Mouse (Mus musculus) spleen, adult 2 months (tissue): ENCODE measurements around the gene Arhgef19. TPM values are rescaled to one million over a fixed set of nuclear protein-coding genes. Genes with fewer than 3 reads are reported as not detected.

Experiments
- DNase-seq, 2 experiments: peaks; one replicate each; pipeline versions ENCODE4 v3.0.0 to v3.0.0-alpha.2; 2012 to 2021; ENCODE audit warnings: low spot score in 2 of 2, low read depth in 1 of 2
- H3K27ac ChIP-seq: fragments of 200-500 bp; 2 replicates; pipeline ENCODE4 v1.5.1; 2012; ENCODE audit warnings: low read length, inconsistent platforms; ENCODE audit not compliant: insufficient read depth
- H3K27me3 ChIP-seq: fragments of 200-500 bp; 2 replicates; pipeline ENCODE4 v1.6.1; 2012; ENCODE audit warnings: mild to moderate bottlenecking, moderate library complexity, low read length, inconsistent platforms; ENCODE audit not compliant: control insufficient read depth, insufficient read depth
- H3K36me3 ChIP-seq: fragments of 200-500 bp; 2 replicates; pipeline ENCODE4 v1.6.1; 2012; ENCODE audit warnings: mild to moderate bottlenecking, low read length, inconsistent platforms; ENCODE audit not compliant: control insufficient read depth, insufficient read depth
- H3K4me1 ChIP-seq: fragments of 200-500 bp; 2 replicates; pipeline ENCODE4 v1.6.1; 2011; ENCODE audit warnings: inconsistent platforms; ENCODE audit not compliant: control insufficient read depth, insufficient read depth, insufficient read length
- H3K4me3 ChIP-seq: fragments of 200-500 bp; 2 replicates; pipeline ENCODE4 v1.5.1; 2011; ENCODE audit warnings: mild to moderate bottlenecking, inconsistent platforms; ENCODE audit not compliant: insufficient read depth, insufficient read length; ENCODE audit errors: extremely low read depth
- CTCF ChIP-seq: fragments of 200-500 bp; IDR thresholded peaks from 2 replicates; pipeline ENCODE4 v1.5.1; 2011; ENCODE audit warnings: mild to moderate bottlenecking, inconsistent platforms; ENCODE audit not compliant: insufficient read depth, insufficient read length, insufficient replicate concordance; ENCODE audit errors: extremely low read depth
- POLR2A ChIP-seq: fragments of 200-500 bp; IDR thresholded peaks from 2 replicates; pipeline ENCODE4 v1.6.1; 2011; ENCODE audit warnings: low read depth, low read length, inconsistent platforms
- WGBS: fragments of 180-500 bp; shearing (Covaris S2); methylation state at CpG from one replicate; pipeline ENCODE4 v1.1.7; 2018; 5-methylcytosine and 5-hydroxymethylcytosine counted together
- polyA plus RNA-seq: library from polyadenylated mRNA; depleted of rRNA; stranded (reverse); fragments of >200 nt; gene quantifications from 2 replicates; pipeline ENCODE4 v1.2.3, GENCODE M21; 2012

The Arhgef19 gene
- polyA plus RNA-seq, 1 experiment, result 0.79 TPM

GRCm38 (mm10) chr4:141249383-141249782 lies 10.1 kb downstream of the Arhgef19 start:
- 67% methylated on average over 11 of the region's 11 CpGs for WGBS
- DNase-seq, result no peak
- Histone ChIP-seq H3K27ac (no peak overlapping the region), H3K36me3 (no peaks in the 10 kb centered on the region), H3K4me1 (peaks cover 2% of the 10 kb centered on the region; the same call in 1 of the 2 replicates), H3K27me3 (peaks cover 19% of the 10 kb centered on the region), H3K4me3 (no peak overlapping the region)
- TF ChIP-seq CTCF (no peak), POLR2A (no peak)

- Histone ChIP-seq H3K4me1 (peaks cover 2% of the 10 kb centered on the region; the same call in 1 of the 2 replicates), H3K4me3 (no peak overlapping the region), H3K27ac (no peak overlapping the region), H3K36me3 (no peaks in the 10 kb centered on the region), H3K27me3 (peaks cover 17% of the 10 kb centered on the region)
- no peak for TF ChIP-seq POLR2A
- no peak for TF ChIP-seq CTCF
- no peak for DNase-seq
- 79% methylated on average over 8 of the region's 8 CpGs for WGBS
Measured at GRCm38 (mm10) chr4:141251071-141251470, 11.8 kb downstream of the Arhgef19 start.

GRCm38 (mm10) chr4:141252641-141253040 lies 13.3 kb downstream of the Arhgef19 start:
- no peak for DNase-seq
- no peak overlapping the region for H3K4me3 ChIP-seq
- no peak for TF ChIP-seq POLR2A
- TF ChIP-seq CTCF, result no peak
- no peak overlapping the region for H3K27ac ChIP-seq
- H3K4me1 ChIP-seq, result peaks cover 2% of the 10 kb centered on the region; the same call in 1 of the 2 replicates
- 50% methylated on average over 2 of the region's 2 CpGs for WGBS
- H3K27me3 ChIP-seq, result peaks cover 8% of the 10 kb centered on the region
- no peaks in the 10 kb centered on the region for H3K36me3 ChIP-seq

- no peak overlapping the region for H3K4me3 ChIP-seq
- H3K4me1 ChIP-seq, result no peaks in the 10 kb centered on the region
- H3K27me3 ChIP-seq, result no peaks in the 10 kb centered on the region; the same call in 1 of the 2 replicates
- 76% methylated on average over 16 of the region's 16 CpGs for WGBS
- H3K27ac ChIP-seq, result no peak overlapping the region
- H3K36me3 ChIP-seq, result no peaks in the 10 kb centered on the region
- DNase-seq, result no peak
- TF ChIP-seq POLR2A, result no peak
- TF ChIP-seq CTCF, result no peak
Measured at GRCm38 (mm10) chr4:141254234-141254633, 14.9 kb downstream of the Arhgef19 start.

- Histone ChIP-seq H3K27me3 (no peaks in the 10 kb centered on the region), H3K4me1 (no peaks in the 10 kb centered on the region), H3K27ac (no peak overlapping the region), H3K4me3 (no peak overlapping the region), H3K36me3 (no peaks in the 10 kb centered on the region)
- 63% methylated on average over 5 of the region's 5 CpGs for WGBS
- TF ChIP-seq POLR2A, result no peak
- no peak for TF ChIP-seq CTCF
- no peak for DNase-seq
Measured at GRCm38 (mm10) chr4:141257440-141257839, 18.1 kb downstream of the Arhgef19 start.

- no peak overlapping the region for H3K27ac ChIP-seq
- WGBS, result 83% methylated on average over 12 of the region's 12 CpGs
- no peak for TF ChIP-seq CTCF
- no peak for TF ChIP-seq POLR2A
- H3K4me3 ChIP-seq, result no peak overlapping the region
- no peak for DNase-seq
- H3K27me3 ChIP-seq, result no peaks in the 10 kb centered on the region
- H3K4me1 ChIP-seq, result no peaks in the 10 kb centered on the region
- H3K36me3 ChIP-seq, result no peaks in the 10 kb centered on the region
Measured at GRCm38 (mm10) chr4:141259413-141259812, 20.1 kb downstream of the Arhgef19 start.

- WGBS, result 72% methylated on average over 16 of the region's 16 CpGs
- TF ChIP-seq CTCF (no peak), POLR2A (no peak)
- DNase-seq, result no peak
- H3K4me3 ChIP-seq, result no peak overlapping the region
- H3K27ac ChIP-seq, result no peak overlapping the region
- H3K36me3 ChIP-seq, result no peaks in the 10 kb centered on the region
- H3K4me1 ChIP-seq, result no peaks in the 10 kb centered on the region
- H3K27me3 ChIP-seq, result no peaks in the 10 kb centered on the region
Measured at GRCm38 (mm10) chr4:141260007-141260723, 20.9 kb downstream of the Arhgef19 start.
